ENCODE assay signal across 27 mouse cellular contexts in the genomic region with DNA sequence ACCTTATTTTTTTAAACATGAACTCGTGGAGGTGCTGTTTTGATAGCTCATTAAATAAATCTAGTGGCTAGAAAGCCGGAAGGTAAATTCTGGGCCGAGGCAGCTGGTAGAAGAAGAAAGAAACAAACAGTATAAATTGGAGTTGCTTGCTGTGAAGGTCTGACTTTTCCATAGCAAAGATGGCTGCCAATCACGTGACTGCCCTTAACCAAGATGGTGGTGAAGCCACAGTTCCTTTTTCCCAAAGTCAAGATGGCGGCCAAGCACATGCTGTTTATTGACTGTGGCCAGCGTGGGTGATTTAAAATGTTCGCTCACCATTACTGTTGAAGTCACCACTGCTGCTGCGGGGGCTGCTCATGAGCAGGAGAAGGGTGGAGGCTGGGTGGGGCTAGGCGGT. TPM values are rescaled to one million over a fixed set of nuclear protein-coding genes. Genes with fewer than 3 reads are reported as not detected.
DNase-seq lines count a peak whose midpoint lies in the region; ATAC-seq and TF ChIP-seq lines count a peak whose summit lies in the region.
"Had no signal": no experiment of that assay in that cellular context is flagged by ENCODE, and none has a peak within 500 bp of the region (broad histone marks: within the 10 kb centered on the region; RNA-seq: fewer than 3 reads in every experiment).

No protein-coding gene starts in this region.

- 92% methylated on average over 9 of the region's 9 CpGs for WGBS in forebrain, embryonic 11.5 days

- H3K4me1 ChIP-seq in CH12.LX (ENCODE audit: control insufficient read depth in 1 of 2, insufficient read depth in 2 of 2) = peaks cover 0 to 2% of the 10 kb centered on the region in 2 experiments; a peak in 3 of 4 replicates
- no peaks in the 10 kb centered on the region for H3K4me1 ChIP-seq in forebrain, embryonic 11.5 days (replicated peaks; ENCODE audit: control insufficient read depth, insufficient read depth, low read length)
- H3K4me1 ChIP-seq: embryonic facial prominence, embryonic 15.5 days; forebrain, embryonic 12.5 days; heart, embryonic 13.5 days; hindbrain, embryonic 15.5 days had no signal

- no peak for TF ChIP-seq RAD21 in CH12.LX (IDR thresholded peaks at IDR 0.05; ENCODE audit: low read depth, low read length)

- H3K9ac ChIP-seq in CH12.LX (ENCODE audit: insufficient read depth, low read depth) = no peak overlapping the region
- no peak overlapping the region for H3K9ac ChIP-seq in forebrain, embryonic 11.5 days (ENCODE audit: low read length)
- H3K9ac ChIP-seq: embryonic facial prominence, embryonic 15.5 days; forebrain, embryonic 12.5 days; heart, embryonic 13.5 days; hindbrain, embryonic 15.5 days had no signal

- dilution Hi-C loops in CH12.LX (cut with MboI; ENCODE audit: extremely low pct_ligation_motif_present, extremely low pct_unique_long_range_greater_than_20kb, low sequenced_read_pairs) = no loop called here

- no peak for TF ChIP-seq EP300 in CH12.LX (IDR thresholded peaks at IDR 0.05; ENCODE audit: low read length)

- DNase-seq in CH12.LX (ENCODE audit: extremely low read depth) (no peak), ES-CJ7 (ENCODE audit: low read depth, low spot score) (peak; percentile 90), R1 (ENCODE audit: low read depth, low spot score) (peak; percentile 91)
- peak; percentile 67 for DNase-seq in testis, postnatal 14 days (ENCODE audit: low spot score)
- no peak for DNase-seq in adrenal gland, postnatal 4 days (ENCODE audit: low spot score in 2 of 2)
- DNase-seq in forebrain, embryonic 11.5 days (ENCODE audit: low spot score) = no peak
- DNase-seq: adrenal gland, adult 8-10 months; adrenal gland, postnatal 36 days; B cell, adult 2 months; cerebellum, adult 11 months; cerebellum, adult 8-10 months; cerebellum, postnatal 14 days; embryo, embryonic 11 days; gastrocnemius, adult 2 months; gastrocnemius, postnatal 36 days; heart, adult 11 months; heart, postnatal 36 days; kidney, adult 2 months had no signal

- TF ChIP-seq POLR2A in CH12.LX (IDR thresholded peaks at IDR 0.05; ENCODE audit: low read depth, low read length) = no peak

- H3K79me2 ChIP-seq in CH12.LX (replicated peaks; ENCODE audit: control insufficient read depth, extremely low read depth, insufficient read depth, poor library complexity, severe bottlenecking) = no peaks in the 10 kb centered on the region

- no peak overlapping the region for H3K27ac ChIP-seq in CH12.LX (ENCODE audit: insufficient read depth, low read depth)
- H3K27ac ChIP-seq in forebrain, embryonic 11.5 days (ENCODE audit: low read depth, low read length) = no peak overlapping the region
- H3K27ac ChIP-seq: embryonic facial prominence, embryonic 15.5 days; forebrain, embryonic 12.5 days; gastrocnemius, adult 2 months; heart, embryonic 13.5 days; hindbrain, embryonic 15.5 days had no signal

- no peak for ATAC-seq in CD4-positive, CD25-positive, alpha-beta regulatory T cell, adult 4 months
- no peak for ATAC-seq in forebrain, embryonic 11.5 days (replicated peaks; ENCODE audit: low FRiP score)
- ATAC-seq: forebrain, embryonic 16.5 days; intestine, embryonic 16.5 days had no signal

- in situ Hi-C loops in CH12.LX (cut with MboI; ENCODE audit: low pct_ligation_motif_present, low pct_unique_long_range_greater_than_20kb, low sequenced_read_pairs) = no loop called here

- no peaks in the 10 kb centered on the region for H3K36me3 ChIP-seq in CH12.LX (replicated peaks in 1 of 2; ENCODE audit: control insufficient read depth in 1 of 2, insufficient read depth in 1 of 2, low read length in 1 of 2)
- H3K36me3 ChIP-seq in forebrain, embryonic 11.5 days (ENCODE audit: control insufficient read depth, insufficient read depth, low read length) = no peaks in the 10 kb centered on the region
- H3K36me3 ChIP-seq: embryonic facial prominence, embryonic 15.5 days; forebrain, embryonic 12.5 days; heart, embryonic 13.5 days; hindbrain, embryonic 15.5 days had no signal

- H3K4me3 ChIP-seq in CH12.LX (replicated peaks in 1 of 3; ENCODE audit: low read depth in 2 of 3, low read length in 2 of 3, poor library complexity in 1 of 3) = no peak overlapping the region
- H3K4me3 ChIP-seq in forebrain, embryonic 11.5 days (ENCODE audit: low read depth, low read length) = no peak overlapping the region
- H3K4me3 ChIP-seq: embryonic facial prominence, embryonic 15.5 days; forebrain, embryonic 12.5 days; gastrocnemius, adult 2 months; heart, embryonic 13.5 days; hindbrain, embryonic 15.5 days had no signal

- peaks cover 2% of the 10 kb centered on the region for H3K27me3 ChIP-seq in CH12.LX (replicated peaks)
- no peaks in the 10 kb centered on the region for H3K27me3 ChIP-seq in forebrain, embryonic 11.5 days (ENCODE audit: control insufficient read depth, insufficient read depth, low read length)
- H3K27me3 ChIP-seq: embryonic facial prominence, embryonic 15.5 days; forebrain, embryonic 12.5 days; heart, embryonic 13.5 days; hindbrain, embryonic 15.5 days had no signal

- no peaks in the 10 kb centered on the region for H3K9me3 ChIP-seq in CH12.LX (replicated peaks; ENCODE audit: low read length)
- H3K9me3 ChIP-seq in forebrain, embryonic 11.5 days (ENCODE audit: control insufficient read depth, low read length) = no peaks in the 10 kb centered on the region
- H3K9me3 ChIP-seq: hindbrain, embryonic 15.5 days had no signal

- TF ChIP-seq CTCF in CH12.LX (conservative IDR thresholded peaks at IDR 0.05 in 1 of 2, IDR thresholded peaks at IDR 0.05 in 1 of 2; ENCODE audit: low read depth in 2 of 2, low read length in 2 of 2) = no peak

- no peak overlapping the region for H3K4me2 ChIP-seq in CH12.LX (ENCODE audit: insufficient read depth, low read depth, poor library complexity, severe bottlenecking)
- H3K4me2 ChIP-seq in forebrain, embryonic 11.5 days (ENCODE audit: low read depth, low read length, severe bottlenecking) = no peak overlapping the region
- H3K4me2 ChIP-seq: embryonic facial prominence, embryonic 15.5 days; forebrain, embryonic 12.5 days; heart, embryonic 13.5 days; hindbrain, embryonic 15.5 days had no signal

TF ChIP-seq in CH12.LX, 34 proteins besides CTCF, POLR2A, EP300 and RAD21:
- TF ChIP-seq NRF1 (IDR thresholded peaks at IDR 0.05; ENCODE audit: low read depth, low read length) (peak; percentile 74), HCFC1 (IDR thresholded peaks at IDR 0.05; ENCODE audit: low read depth, low read length) (peak; percentile 56), RCOR1 (conservative IDR thresholded peaks at IDR 0.05; ENCODE audit: low read depth, low read length) (no peak), USF2 (conservative IDR thresholded peaks at IDR 0.05; ENCODE audit: low read depth, low read length) (peak; percentile 50), USF1 (IDR thresholded peaks at IDR 0.05; ENCODE audit: low read depth, low read length) (peak; percentile 55; the same call in 1 of the 2 replicates), ZMIZ1 (IDR thresholded peaks at IDR 0.05; ENCODE audit: low read depth, low read length) (no peak)
TF ChIP-seq in CH12.LX: peak in this region for 4.

RNA-seq across cellular contexts. Expression of gene Cstad, which starts 17.8 kb away (rescaled TPM):
- 0.51 TPM in 1 of 2 replicates, not detected in the other for total RNA-seq in CH12.LX (2012; rRNA removed)
- total RNA-seq in CH12.LX (2014; rRNA removed) = not detected in 2 replicates
- polyA plus RNA-seq in CH12.LX (2012; ENCODE audit: insufficient read length, low read depth) = 0.29 TPM in 1 of 2 replicates, not detected in the other
- polyA plus RNA-seq in CD4-positive, CD25-positive, alpha-beta regulatory T cell, adult 4 months (2017; shearing (Covaris generic)) = 1 to 10 TPM; 2.0 to 5.4 TPM
- 1 to 10 TPM; 6.7 to 7.3 TPM for total RNA-seq in adrenal gland, postnatal 4 days (2021)
- 0.57 and 0.71 TPM in 2 replicates for polyA plus RNA-seq in forebrain, embryonic 11.5 days (2014; fragmentation: Nextera tagmentation; extraction: Ambion mirVana)
- total RNA-seq: common myeloid progenitor, adult 5-6 weeks had no signal
- polyA plus RNA-seq: embryonic facial prominence, embryonic 11.5 days had no signal

Comparison
In these comparisons a context has a peak if more than half of its experiments do, and no peak if none do; other contexts are left out.
1. DNase-seq: peak in ES-CJ7 (single experiment), R1 (single experiment) and testis, postnatal 14 days (single experiment); none in CH12.LX (single experiment), adrenal gland, postnatal 4 days (0 of 2) and forebrain, embryonic 11.5 days (single experiment).